Mouse (Mus musculus) E14TG2a.4 (cell line): ENCODE measurements around the gene 1700123O20Rik.

ENCODE experiments used
- CTCF ChIP-seq: conservative IDR thresholded peaks from 2 replicates; pipeline ENCODE4 v1.5.1; 2014; ENCODE audit warnings: low read length
- NANOG ChIP-seq: IDR thresholded peaks from 2 replicates; pipeline ENCODE4 v1.6.1; 2014; ENCODE audit warnings: borderline replicate concordance, low read length, mixed read lengths
- POU5F1 ChIP-seq: IDR thresholded peaks from 2 replicates; pipeline ENCODE4 v1.6.1; 2014; ENCODE audit warnings: low read length, borderline replicate concordance

DNA sequence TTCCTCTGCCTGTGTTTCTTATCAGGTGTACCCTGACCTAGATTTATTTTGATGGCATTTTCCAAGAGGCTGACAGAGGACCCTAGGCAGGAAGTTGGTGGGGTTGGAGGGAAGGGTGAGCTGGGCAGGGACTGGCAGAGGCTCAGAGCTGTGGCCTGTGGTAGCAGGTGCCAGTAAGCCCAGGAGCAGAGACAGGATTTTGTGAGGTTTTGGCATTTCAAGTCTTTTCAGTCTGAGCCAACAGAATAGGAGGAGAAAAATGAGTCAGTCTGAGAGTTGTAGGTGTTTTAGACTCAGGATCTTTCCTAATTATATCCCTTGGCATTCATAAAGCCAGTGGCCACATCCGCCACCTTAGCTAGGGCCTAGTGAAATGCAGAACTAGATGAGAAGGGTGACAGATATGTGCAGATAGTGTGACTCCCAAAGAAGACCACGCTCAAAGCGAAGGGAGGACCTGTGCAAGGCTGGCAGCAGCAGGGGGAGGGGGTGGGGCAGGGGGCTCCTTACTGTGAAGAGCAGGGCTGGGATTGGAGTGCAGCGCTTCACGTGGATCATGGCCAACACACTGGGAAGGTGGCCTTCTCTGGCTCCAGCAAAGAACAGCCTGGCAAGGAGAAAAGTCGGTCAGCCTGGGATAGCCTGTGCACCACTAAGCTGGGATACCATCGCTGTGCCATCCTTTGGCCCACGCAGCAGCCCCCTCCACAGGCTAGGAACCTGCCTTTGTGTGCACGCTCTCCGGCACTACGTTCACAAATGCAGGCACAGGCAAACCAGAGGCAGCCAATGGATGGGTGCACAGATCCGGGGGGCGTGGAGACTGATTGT is 43.0 kb downstream of the 1700123O20Rik start:
- TF ChIP-seq NANOG (no peak), CTCF (no peak), POU5F1 (no peak)
